In genomic region chr10:115296401-115296935, GRCm38 (mm10) we compare ENCODE assay signal across 13 mouse cellular contexts. TPM values are rescaled to one million over a fixed set of nuclear protein-coding genes. Genes with fewer than 3 reads are reported as not detected.
DNase-seq lines count a peak whose midpoint lies in the region; ATAC-seq and TF ChIP-seq lines count a peak whose summit lies in the region.
"Had no signal": no experiment of that assay in that cellular context is flagged by ENCODE, and none has a peak within 500 bp of the region (broad histone marks: within the 10 kb centered on the region; RNA-seq: fewer than 3 reads in every experiment).

No protein-coding gene starts in this region.

- peaks cover 15% of the 10 kb centered on the region for H3K36me3 ChIP-seq in heart, adult 2 months (ENCODE audit: control insufficient read depth, insufficient read depth, low read length)
- H3K36me3 ChIP-seq in midbrain, embryonic 11.5 days (ENCODE audit: control insufficient read depth, insufficient read depth, low read length) = peaks cover 7% of the 10 kb centered on the region; the same call in 1 of the 2 replicates
- H3K36me3 ChIP-seq in midbrain, embryonic 10.5 days = peaks cover 69% of the 10 kb centered on the region
- peaks cover 79% of the 10 kb centered on the region for H3K36me3 ChIP-seq in limb, embryonic 10.5 days

- no peaks in the 10 kb centered on the region for H3K9me3 ChIP-seq in midbrain, embryonic 11.5 days (ENCODE audit: control insufficient read depth, low read length)
- H3K9me3 ChIP-seq in midbrain, embryonic 10.5 days (replicated peaks) = no peaks in the 10 kb centered on the region
- H3K9me3 ChIP-seq in limb, embryonic 10.5 days (replicated peaks) = no peaks in the 10 kb centered on the region
- H3K9me3 ChIP-seq: limb, embryonic 15.5 days had no signal

- H3K4me1 ChIP-seq in heart, adult 2 months (ENCODE audit: control insufficient read depth, insufficient read depth, low read length) = peaks cover 2% of the 10 kb centered on the region
- no peaks in the 10 kb centered on the region for H3K4me1 ChIP-seq in midbrain, embryonic 11.5 days (ENCODE audit: control insufficient read depth, insufficient read depth, low read length)
- H3K4me1 ChIP-seq in midbrain, embryonic 10.5 days = no peaks in the 10 kb centered on the region
- no peaks in the 10 kb centered on the region for H3K4me1 ChIP-seq in limb, embryonic 10.5 days
- H3K4me1 ChIP-seq: limb, embryonic 15.5 days had no signal

- intact Hi-C loops in heart, adult 2 months (cut with DNase I) = no loop called here

- TF ChIP-seq POLR2A in heart, adult 2 months (IDR thresholded peaks at IDR 0.05; ENCODE audit: insufficient read depth, low read depth, low read length) = no peak

- H3K4me2 ChIP-seq in midbrain, embryonic 11.5 days = no peak overlapping the region
- H3K4me2 ChIP-seq: limb, embryonic 15.5 days had no signal

- H3K4me3 ChIP-seq in heart, adult 2 months = no peak overlapping the region
- no peak overlapping the region for H3K4me3 ChIP-seq in midbrain, embryonic 11.5 days (ENCODE audit: low read depth, low read length)
- H3K4me3 ChIP-seq in midbrain, embryonic 10.5 days = no peak overlapping the region
- no peak overlapping the region for H3K4me3 ChIP-seq in limb, embryonic 10.5 days
- H3K4me3 ChIP-seq: limb, embryonic 15.5 days had no signal

- 78% methylated on average over 9 of the region's 9 CpGs for WGBS in heart, adult 2 months
- WGBS in midbrain, embryonic 11.5 days = 89% methylated on average over 9 of the region's 9 CpGs
- 91% methylated on average over 9 of the region's 9 CpGs for WGBS in midbrain, embryonic 10.5 days
- 92% methylated on average over 9 of the region's 9 CpGs for WGBS in limb, embryonic 10.5 days

- no peak for DNase-seq in heart, adult 2 months
- DNase-seq in heart, adult 18-20 months = no peak
- peak; percentile 65 for DNase-seq in midbrain, embryonic 11.5 days (ENCODE audit: low spot score, missing footprints)
- no peak for DNase-seq in midbrain, embryonic 10.5 days (ENCODE audit: low spot score)
- peak; percentile 26 for DNase-seq in limb, embryonic 10.5 days (ENCODE audit: low spot score)
- peak; percentile 44 for DNase-seq in yolk sac, embryonic 10.5 days (ENCODE audit: low spot score)
- no peak for DNase-seq in adrenal gland, postnatal 25 days
- DNase-seq: cerebellum, postnatal 25 days; gastrocnemius, postnatal 25 days; heart, postnatal 4 days; kidney, adult 18-20 months; thymus, adult 18-20 months had no signal

- no peak for ATAC-seq in midbrain, embryonic 11.5 days (ENCODE audit: low FRiP score)

- no peak overlapping the region for H3K9ac ChIP-seq in heart, adult 2 months (ENCODE audit: low read depth, low read length)
- H3K9ac ChIP-seq in midbrain, embryonic 11.5 days (ENCODE audit: low read length) = no peak overlapping the region
- H3K9ac ChIP-seq: limb, embryonic 15.5 days had no signal

- no peak for TF ChIP-seq EP300 in heart, adult 2 months (IDR thresholded peaks at IDR 0.05; ENCODE audit: insufficient read depth, low read depth, low read length)

- no peaks in the 10 kb centered on the region; the same call in 1 of the 2 replicates for H3K79me2 ChIP-seq in heart, adult 2 months (replicated peaks; ENCODE audit: control insufficient read depth, insufficient read depth, low read length)

- no peaks in the 10 kb centered on the region for H3K27me3 ChIP-seq in heart, adult 2 months (ENCODE audit: control insufficient read depth, insufficient read depth, low read length)
- no peaks in the 10 kb centered on the region for H3K27me3 ChIP-seq in midbrain, embryonic 11.5 days (ENCODE audit: control insufficient read depth, insufficient read depth, low read length)
- no peaks in the 10 kb centered on the region for H3K27me3 ChIP-seq in midbrain, embryonic 10.5 days (ENCODE audit: low read depth, poor library complexity, severe bottlenecking)
- no peaks in the 10 kb centered on the region for H3K27me3 ChIP-seq in limb, embryonic 10.5 days (ENCODE audit: low read depth, poor library complexity, severe bottlenecking)
- H3K27me3 ChIP-seq: limb, embryonic 15.5 days had no signal

- H3K27ac ChIP-seq in heart, adult 2 months = no peak overlapping the region
- no peak overlapping the region for H3K27ac ChIP-seq in midbrain, embryonic 11.5 days (ENCODE audit: low read depth, low read length)
- H3K27ac ChIP-seq in midbrain, embryonic 10.5 days (replicated peaks) = no peak overlapping the region
- H3K27ac ChIP-seq in limb, embryonic 10.5 days = no peak overlapping the region
- H3K27ac ChIP-seq: limb, embryonic 15.5 days had no signal

- TF ChIP-seq CTCF in heart, adult 2 months (IDR thresholded peaks at IDR 0.05) = peak; percentile 16; the same call in 1 of the 2 replicates

RNA-seq across cellular contexts. Expression of gene Rab21, which starts 18.9 kb away (rescaled TPM):
- total RNA-seq in heart, adult 2 months (2021) = 10 to 100 TPM; 75.0 to 80.1 TPM
- 29.9 and 50.4 TPM in 2 replicates for polyA plus RNA-seq in heart, adult 2 months (2012; rRNA removed)
- total RNA-seq in heart, adult 18-20 months (2021) = 10 to 100 TPM; 77.8 to 81.0 TPM
- polyA plus RNA-seq in midbrain, embryonic 11.5 days (2014; fragmentation: Nextera tagmentation; extraction: Ambion mirVana) = 9.7 and 9.8 TPM in 2 replicates
- 3.1 and 3.3 TPM in 2 replicates for polyA plus RNA-seq in midbrain, embryonic 10.5 days (2016; fragmentation: Nextera tagmentation; extraction: Ambion mirVana)
- 2.2 and 2.6 TPM in 2 replicates for polyA plus RNA-seq in limb, embryonic 10.5 days (2016; fragmentation: Nextera tagmentation; extraction: Ambion mirVana)
- 55.3 and 65.2 TPM in 2 replicates for total RNA-seq in adrenal gland, postnatal 25 days (2021)

RNA-seq across cellular contexts. Expression of gene Tbc1d15, which starts 45.2 kb away (rescaled TPM):
- total RNA-seq in heart, adult 2 months (2021) = 10 to 100 TPM; 42.7 to 56.9 TPM
- 6.7 and 21.8 TPM in 2 replicates for polyA plus RNA-seq in heart, adult 2 months (2012; rRNA removed)
- 10 to 100 TPM; 47.9 to 49.2 TPM for total RNA-seq in heart, adult 18-20 months (2021)
- polyA plus RNA-seq in midbrain, embryonic 11.5 days (2014; fragmentation: Nextera tagmentation; extraction: Ambion mirVana) = 49.9 and 52.5 TPM in 2 replicates
- polyA plus RNA-seq in midbrain, embryonic 10.5 days (2016; fragmentation: Nextera tagmentation; extraction: Ambion mirVana) = 49.0 and 56.9 TPM in 2 replicates
- 51.7 and 57.6 TPM in 2 replicates for polyA plus RNA-seq in limb, embryonic 10.5 days (2016; fragmentation: Nextera tagmentation; extraction: Ambion mirVana)
- total RNA-seq in adrenal gland, postnatal 25 days (2021) = 82.8 and 99.9 TPM in 2 replicates

Comparison
In these comparisons a context has a peak if more than half of its experiments do, and no peak if none do; other contexts are left out.
1. DNase-seq: peak in midbrain, embryonic 11.5 days (single experiment), limb, embryonic 10.5 days (single experiment) and yolk sac, embryonic 10.5 days (single experiment); none in heart, adult 2 months (0 of 2), heart, adult 18-20 months (0 of 2), midbrain, embryonic 10.5 days (single experiment) and adrenal gland, postnatal 25 days (single experiment).